Mouse (Mus musculus) intestine, embryonic 14.5 days (tissue): ENCODE results near the gene Cnbd2. TPM values are rescaled to one million over a fixed set of nuclear protein-coding genes. Genes with fewer than 3 reads are reported as not detected.
"Not testable (repeated sequence)": the region's sequence is repeated elsewhere in the genome, so short reads cannot be mapped to it uniquely, and the experiment has no call there.

Experiments used
- ATAC-seq: fragments of 200-750 bp; cut with Nextera tagmentation; replicated peaks from 2 replicates; pipeline ENCODE4 v1.8.0; 2017; ENCODE audit warnings: low read depth, moderate number of reproducible peaks, moderate TSS enrichment, moderate library complexity; ENCODE audit not compliant: low FRiP score, low TSS enrichment
- DNase-seq: peaks from one replicate; pipeline ENCODE4 v3.0.0-alpha.2; 2018; ENCODE audit warnings: low spot score
- H3K27ac ChIP-seq: fragments of 300-500 bp; sonication (generic); 2 replicates; pipeline ENCODE4 v1.5.1; 2014; ENCODE audit warnings: low read depth, mild to moderate bottlenecking, control low read depth
- H3K27me3 ChIP-seq: fragments of 300-500 bp; sonication (generic); replicated peaks from 2 replicates; pipeline ENCODE4 v1.6.1; 2014; ENCODE audit warnings: low read length, control low read depth; ENCODE audit not compliant: control insufficient read depth, insufficient read depth
- H3K36me3 ChIP-seq: fragments of 300-500 bp; sonication (generic); 2 replicates; pipeline ENCODE4 v1.6.1; 2014; ENCODE audit warnings: low read length, control low read depth; ENCODE audit not compliant: control insufficient read depth, insufficient read depth
- H3K4me1 ChIP-seq: fragments of 300-500 bp; sonication (generic); replicated peaks from 2 replicates; pipeline ENCODE4 v1.6.1; 2014; ENCODE audit warnings: low read length, control low read depth, mixed read lengths; ENCODE audit not compliant: control insufficient read depth, insufficient read depth
- H3K4me2 ChIP-seq: fragments of 300-500 bp; sonication (generic); 2 replicates; pipeline ENCODE4 v1.6.1; 2014; ENCODE audit warnings: low read length
- H3K4me3 ChIP-seq: fragments of 300-500 bp; sonication (generic); 2 replicates; pipeline ENCODE4 v1.5.1; 2014; ENCODE audit warnings: low read depth, low read length, control low read depth, mixed read lengths
- H3K9ac ChIP-seq: fragments of 300-500 bp; sonication (generic); 2 replicates; pipeline ENCODE4 v1.6.1; 2014; ENCODE audit warnings: mild to moderate bottlenecking, low read length
- H3K9me3 ChIP-seq: fragments of 300-500 bp; sonication (generic); 2 replicates; pipeline ENCODE4 v1.6.1; 2016; ENCODE audit warnings: low read length, control low read depth; ENCODE audit not compliant: control insufficient read depth
- WGBS: fragments of 180-500 bp; shearing (Covaris S2); extraction: QIAGEN DNeasy Blood & Tissue Kit; methylation state at CpG from one replicate; pipeline ENCODE4 v1.1.7; 2014; 5-methylcytosine and 5-hydroxymethylcytosine counted together
- polyA plus RNA-seq: library from polyadenylated mRNA; unstranded; fragments of >200 nt; fragmentation: Nextera tagmentation; extraction: Ambion mirVana; gene quantifications from 2 replicates; pipeline ENCODE4 v1.2.1, GENCODE M21; 2014

Cnbd2 gene
- polyA plus RNA-seq, 1 experiment from 2014 or later = 4.2 TPM

DNA sequence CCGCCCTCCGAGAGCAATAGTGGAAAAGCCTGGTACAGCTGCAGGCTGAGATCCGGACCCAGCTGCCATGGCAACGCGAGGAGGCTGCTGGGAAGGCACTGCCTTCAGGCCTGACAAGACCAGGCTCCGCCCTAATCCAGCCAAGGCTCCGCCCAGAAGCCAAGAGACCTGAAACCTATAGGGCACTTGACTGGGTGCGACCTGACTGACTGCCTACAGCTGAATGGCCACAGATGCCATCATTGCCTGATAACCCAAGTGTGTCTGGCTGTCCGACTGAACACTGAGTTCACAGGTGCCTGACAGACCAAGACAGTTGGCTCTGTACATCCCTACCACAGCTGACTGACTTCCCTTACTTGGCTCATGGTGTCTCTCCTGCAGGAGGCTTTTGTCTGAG lies 89.2 kb downstream of the Cnbd2 start:
- Histone ChIP-seq H3K27ac (no peak overlapping the region), H3K4me3 (no peak overlapping the region), H3K9ac (no peak overlapping the region), H3K4me1 (no peaks in the 10 kb centered on the region; the same call in 1 of the 2 replicates), H3K4me2 (no peak overlapping the region; the same call in 1 of the 2 replicates), H3K27me3 (no peaks in the 10 kb centered on the region), H3K36me3 (no peaks in the 10 kb centered on the region), H3K9me3 (no peaks in the 10 kb centered on the region)
- peak; percentile 65 for DNase-seq
- WGBS = 4% methylated on average over 9 of the region's 9 CpGs
- peak; percentile 45 for ATAC-seq

GRCm38 (mm10) chr2:156402036-156402435 lies 89.9 kb downstream of the Cnbd2 start:
- DNase-seq (no peak), ATAC-seq (peak; percentile 9; the same call in 1 of the 2 replicates)
- H3K9me3 ChIP-seq = no peaks in the 10 kb centered on the region
- no peak overlapping the region for H3K4me3 ChIP-seq
- H3K27me3 ChIP-seq = no peaks in the 10 kb centered on the region
- H3K9ac ChIP-seq = no peak overlapping the region
- H3K4me1 ChIP-seq = peaks cover 3% of the 10 kb centered on the region
- no peak overlapping the region for H3K4me2 ChIP-seq
- no peak overlapping the region for H3K27ac ChIP-seq
- no peaks in the 10 kb centered on the region for H3K36me3 ChIP-seq
- 90% methylated on average over 3 of the region's 3 CpGs for whole genome bisulfite sequencing

GRCm38 (mm10) chr2:156406987-156407386 lies 94.9 kb downstream of the Cnbd2 start:
- H3K27ac ChIP-seq = peak overlapping the region; percentile 66; the same call in 1 of the 2 replicates
- no peak overlapping the region for H3K4me3 ChIP-seq
- peaks cover 10% of the 10 kb centered on the region; the same call in 1 of the 2 replicates for H3K4me1 ChIP-seq
- H3K9me3 ChIP-seq = no peaks in the 10 kb centered on the region
- WGBS = 16% methylated on average over 3 of the region's 3 CpGs
- H3K9ac ChIP-seq = 0 out of 2 replicates have a peak overlapping the region, but pooled peaks have one; percentile 17
- no peaks in the 10 kb centered on the region for H3K27me3 ChIP-seq
- ATAC-seq (peak; percentile 78), DNase-seq (no peak)
- no peak overlapping the region; the same call in 1 of the 2 replicates for H3K4me2 ChIP-seq
- no peaks in the 10 kb centered on the region for H3K36me3 ChIP-seq

GRCm38 (mm10) chr2:156408168-156408567 lies 96.1 kb downstream of the Cnbd2 start:
- DNase-seq (no peak), ATAC-seq (no peak)
- Histone ChIP-seq H3K27me3 (no peaks in the 10 kb centered on the region), H3K9ac (no peak overlapping the region), H3K4me2 (no peak overlapping the region), H3K4me1 (peaks cover 10% of the 10 kb centered on the region; the same call in 1 of the 2 replicates), H3K9me3 (no peaks in the 10 kb centered on the region), H3K27ac (peak overlapping the region; percentile 38; the same call in 1 of the 2 replicates), H3K36me3 (no peaks in the 10 kb centered on the region), H3K4me3 (no peak overlapping the region)
- 19% methylated on average over 8 of the region's 8 CpGs for WGBS

DNA sequence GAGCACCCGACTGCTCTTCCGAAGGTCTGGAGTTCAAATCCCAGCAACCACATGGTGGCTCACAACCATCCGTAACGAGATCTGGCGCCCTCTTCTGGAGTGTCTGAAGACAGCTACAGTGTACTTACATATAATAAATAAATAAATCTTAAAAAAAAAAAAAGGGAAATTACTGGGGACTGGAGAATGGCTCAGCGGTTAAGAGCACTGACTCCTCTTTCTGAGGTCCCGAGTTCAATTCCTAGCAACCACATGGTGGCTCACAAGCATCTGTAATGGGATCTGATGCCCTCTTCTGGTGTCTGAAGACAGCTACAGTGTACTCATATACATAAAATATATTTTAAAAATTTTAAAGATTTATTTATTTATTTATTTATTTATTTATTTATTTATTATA lies 99.2 kb downstream of the Cnbd2 start:
- not testable (repeated sequence) for H3K4me3 ChIP-seq, H3K27ac ChIP-seq, H3K9me3 ChIP-seq, H3K27me3 ChIP-seq, ATAC-seq, H3K4me2 ChIP-seq, H3K4me1 ChIP-seq, DNase-seq, H3K36me3 ChIP-seq, H3K9ac ChIP-seq
- 88% methylated on average over 5 of the region's 7 CpGs for WGBS

GRCm38 (mm10) chr2:156414996-156415395 lies 102.9 kb downstream of the Cnbd2 start:
- H3K36me3 ChIP-seq = no peaks in the 10 kb centered on the region
- no peak overlapping the region for H3K9ac ChIP-seq
- no peak overlapping the region for H3K27ac ChIP-seq
- DNase-seq (no peak), ATAC-seq (no peak)
- WGBS = 74% methylated on average over 2 of the region's 2 CpGs
- no peak overlapping the region for H3K4me3 ChIP-seq
- H3K4me1 ChIP-seq = no peaks in the 10 kb centered on the region
- H3K27me3 ChIP-seq = peaks cover 5% of the 10 kb centered on the region
- H3K4me2 ChIP-seq = no peak overlapping the region
- H3K9me3 ChIP-seq = no peaks in the 10 kb centered on the region

- WGBS = 67% methylated on average over 5 of the region's 5 CpGs
- Histone ChIP-seq H3K27ac (no peak overlapping the region), H3K4me3 (no peak overlapping the region), H3K9ac (no peak overlapping the region), H3K36me3 (no peaks in the 10 kb centered on the region), H3K4me2 (no peak overlapping the region), H3K9me3 (no peaks in the 10 kb centered on the region), H3K4me1 (peaks cover 5% of the 10 kb centered on the region; the same call in 1 of the 2 replicates), H3K27me3 (peaks cover 9% of the 10 kb centered on the region)
- ATAC-seq (no peak), DNase-seq (no peak)
Measured at GRCm38 (mm10) chr2:156415674-156416073, 103.6 kb downstream of the Cnbd2 start.

GRCm38 (mm10) chr2:156417194-156417593 lies 105.1 kb downstream of the Cnbd2 start:
- no peak for DNase-seq
- no peak for ATAC-seq
- H3K27me3 ChIP-seq = peaks cover 17% of the 10 kb centered on the region
- no peaks in the 10 kb centered on the region for H3K36me3 ChIP-seq
- no peaks in the 10 kb centered on the region for H3K9me3 ChIP-seq
- no peak overlapping the region for H3K4me2 ChIP-seq
- 56% methylated on average over 1 of the region's 1 CpGs for WGBS
- H3K4me3 ChIP-seq = no peak overlapping the region
- H3K4me1 ChIP-seq = peaks cover 5% of the 10 kb centered on the region; the same call in 1 of the 2 replicates
- H3K27ac ChIP-seq = no peak overlapping the region
- H3K9ac ChIP-seq = no peak overlapping the region

GRCm38 (mm10) chr2:156418467-156418866 lies 106.4 kb downstream of the Cnbd2 start:
- Histone ChIP-seq H3K36me3 (no peaks in the 10 kb centered on the region), H3K4me1 (peaks cover 14% of the 10 kb centered on the region; the same call in 1 of the 2 replicates), H3K4me3 (no peak overlapping the region), H3K4me2 (no peak overlapping the region), H3K27me3 (peaks cover 24% of the 10 kb centered on the region), H3K9me3 (no peaks in the 10 kb centered on the region), H3K9ac (no peak overlapping the region), H3K27ac (no peak overlapping the region)
- ATAC-seq (no peak), DNase-seq (no peak)
- 78% methylated on average over 5 of the region's 5 CpGs for WGBS
